Mouse (Mus musculus) cerebellum, adult 11-12 months (tissue): ENCODE results near the gene Adamtsl1.

Experiments used
- DNase-seq: peaks from one replicate; pipeline ENCODE4 v3.0.0; 2022

Gene Adamtsl1

DNA sequence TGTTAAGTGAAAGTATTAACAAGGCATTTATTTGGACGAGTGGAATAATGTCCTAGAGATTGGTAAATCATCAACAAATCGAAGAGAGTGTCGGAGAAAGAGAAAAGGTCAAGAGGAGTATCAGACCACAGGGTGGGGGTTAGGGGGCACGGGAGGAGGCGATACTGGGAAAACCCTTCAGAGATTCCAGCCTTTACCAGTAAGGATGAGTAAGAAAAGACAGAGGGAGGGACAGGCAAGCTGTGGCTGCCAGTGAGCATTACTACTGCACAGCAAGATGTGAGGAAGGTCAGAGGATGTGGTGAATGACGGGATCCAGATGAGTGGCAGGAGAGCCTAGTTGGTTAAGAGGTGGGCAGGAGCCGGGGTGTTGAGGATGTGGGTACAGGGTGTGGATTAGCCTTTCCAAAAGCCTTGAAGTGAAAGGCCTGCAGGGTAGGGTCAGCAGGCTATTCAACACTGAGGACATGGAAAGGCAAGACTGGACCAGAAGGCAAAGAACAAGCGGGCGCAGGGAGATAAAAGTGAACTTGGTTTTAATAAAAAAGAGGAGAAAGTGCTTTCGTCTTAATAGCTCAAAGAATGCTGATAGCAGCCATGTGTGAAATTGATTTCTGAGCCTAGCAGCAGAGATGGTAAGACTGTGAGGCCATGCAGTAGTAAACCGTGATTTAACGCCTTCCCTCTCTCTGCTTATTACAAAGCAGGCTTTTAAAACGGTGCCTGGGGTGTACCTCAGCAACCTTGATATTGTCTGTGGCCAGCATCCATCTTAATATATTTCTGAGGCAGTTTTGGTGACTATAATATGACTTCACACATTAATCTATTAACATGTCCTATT, 555.1 kb downstream of the Adamtsl1 start:
- DNase-seq = no peak

DNA sequence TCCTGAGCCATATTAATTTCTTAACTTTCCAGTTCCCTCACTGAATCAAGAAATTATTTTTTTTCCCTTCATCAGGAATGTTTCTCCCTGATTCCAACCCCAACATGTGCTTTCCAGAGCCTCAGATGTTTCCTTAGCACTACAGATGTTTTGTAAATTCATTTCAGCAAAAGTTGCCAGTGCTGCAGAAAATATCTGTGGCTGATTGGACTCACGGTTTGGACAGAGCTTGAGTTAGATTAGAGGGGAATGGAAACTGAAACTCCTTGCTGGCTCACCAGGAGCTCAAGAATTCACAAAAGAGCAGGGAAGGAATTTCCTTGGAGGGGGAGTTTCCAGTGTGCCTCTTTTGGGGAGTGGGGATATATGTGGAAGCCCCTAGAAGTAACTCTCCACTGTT, 560.9 kb downstream of the Adamtsl1 start:
- DNase-seq = no peak

DNA sequence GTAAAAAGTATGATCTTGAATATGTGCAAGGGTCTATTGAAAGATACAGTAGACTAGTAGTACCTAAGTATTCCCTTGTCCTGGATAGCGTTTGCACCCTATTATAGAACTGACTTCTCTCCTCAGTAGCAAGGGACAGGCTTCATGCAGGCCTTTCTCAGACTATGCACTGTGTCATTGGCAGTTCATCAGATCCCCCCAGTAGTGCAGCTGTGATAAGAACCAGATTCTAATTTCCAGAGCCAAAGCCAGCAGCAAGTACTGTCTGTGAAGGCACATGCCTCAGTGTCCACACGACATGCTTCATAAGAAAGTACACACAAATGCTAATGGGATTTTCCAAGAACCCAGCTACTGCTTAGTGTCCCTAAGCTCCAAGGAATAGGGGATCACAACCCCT, 563.4 kb downstream of the Adamtsl1 start:
- DNase-seq = no peak

DNA sequence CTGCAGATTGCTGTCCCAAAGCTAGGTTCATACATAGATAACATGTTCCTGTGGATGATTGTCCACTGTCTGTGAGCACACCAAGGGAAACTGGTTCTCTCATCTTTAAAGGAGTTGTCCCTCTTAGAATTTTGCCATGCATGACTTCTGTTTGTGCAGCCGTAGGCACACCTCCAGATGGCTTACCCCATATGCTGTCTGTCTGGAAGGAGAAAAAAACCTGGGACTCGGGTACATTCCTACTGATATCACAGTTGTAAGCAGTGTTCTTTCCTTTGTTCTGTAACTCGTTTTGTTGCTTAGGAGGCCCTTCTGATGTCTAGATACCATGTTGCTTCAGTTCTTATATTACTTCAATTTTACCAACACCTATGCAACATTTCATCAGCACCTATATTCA, 563.9 kb downstream of the Adamtsl1 start:
- no peak for DNase-seq

DNA sequence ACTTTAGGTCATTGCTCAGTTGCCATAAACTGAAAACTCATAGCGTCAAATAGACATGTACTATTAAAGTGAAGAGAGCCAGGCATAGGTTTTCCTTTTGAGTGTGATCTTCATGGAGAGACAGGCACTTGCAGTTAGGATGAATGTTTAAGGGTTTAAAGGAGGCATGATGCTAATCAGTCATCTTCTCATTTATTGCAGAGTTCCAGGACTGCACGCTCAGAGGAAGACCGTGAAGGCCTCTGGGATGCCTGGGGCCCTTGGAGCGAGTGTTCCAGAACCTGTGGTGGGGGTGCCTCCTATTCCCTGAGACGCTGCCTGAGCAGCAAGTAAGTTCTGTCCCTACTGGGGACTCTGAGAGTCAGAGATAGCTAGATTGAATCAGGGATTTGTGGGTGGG, 573.5 kb downstream of the Adamtsl1 start:
- no peak for DNase-seq

DNA sequence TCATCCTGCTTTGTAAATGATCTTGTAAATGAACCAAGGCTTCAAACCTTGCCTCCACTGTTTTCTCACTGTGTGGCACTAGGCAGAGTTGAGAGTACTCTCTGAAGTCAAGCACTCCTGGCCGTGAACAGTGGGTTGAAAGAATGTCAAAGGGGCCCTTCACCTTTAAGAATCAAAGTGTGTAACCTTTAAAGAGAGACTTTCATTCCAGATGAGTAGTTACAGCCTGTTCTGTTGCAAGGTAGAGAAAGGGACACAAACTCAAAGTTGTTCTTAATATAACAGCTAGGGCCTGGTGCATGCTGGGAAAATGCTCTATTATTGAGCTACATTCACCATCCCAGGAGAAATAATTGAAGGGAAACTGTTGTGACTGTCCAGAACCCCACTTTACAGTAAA, 589.2 kb downstream of the Adamtsl1 start:
- no peak for DNase-seq

DNA sequence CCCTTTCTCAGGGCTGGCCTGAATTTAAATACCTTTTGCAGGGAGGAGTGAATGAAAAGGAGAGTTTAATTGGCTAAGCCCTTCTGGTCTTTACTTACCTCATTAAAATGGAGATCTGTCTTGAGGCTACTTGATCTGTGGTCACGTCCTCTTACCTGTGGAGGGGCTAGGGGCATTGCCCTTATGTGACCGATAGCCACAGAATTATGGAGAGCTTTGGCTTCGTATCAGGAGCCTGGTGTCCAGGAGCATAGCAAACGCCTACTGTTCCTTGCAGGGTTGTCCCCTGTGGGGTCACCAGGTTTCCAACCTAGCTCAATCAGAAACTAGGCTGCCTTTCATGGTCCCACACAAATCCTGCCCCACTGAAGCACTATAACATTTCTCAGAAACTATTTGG, 594.4 kb downstream of the Adamtsl1 start:
- DNase-seq = no peak

DNA sequence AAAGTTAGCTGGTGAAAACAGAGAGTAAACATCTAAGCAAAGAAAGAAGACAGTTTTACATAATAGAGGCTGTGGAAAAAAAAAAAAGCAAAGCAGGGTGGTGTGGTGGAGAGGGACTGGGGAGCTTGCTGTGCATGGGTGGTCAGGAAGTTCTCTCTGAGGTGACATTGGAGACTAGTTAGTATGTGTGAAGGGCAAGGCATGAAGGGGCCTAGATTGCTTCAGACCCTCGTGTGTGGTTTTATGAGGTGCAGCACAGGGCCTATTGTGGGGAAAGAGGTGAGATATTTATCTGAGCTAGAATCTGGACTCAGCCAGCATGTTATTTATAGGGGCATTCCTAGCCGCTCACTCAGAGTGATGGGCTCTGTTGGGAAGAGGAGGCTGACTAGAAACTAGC, 605.1 kb downstream of the Adamtsl1 start:
- no peak for DNase-seq

DNA sequence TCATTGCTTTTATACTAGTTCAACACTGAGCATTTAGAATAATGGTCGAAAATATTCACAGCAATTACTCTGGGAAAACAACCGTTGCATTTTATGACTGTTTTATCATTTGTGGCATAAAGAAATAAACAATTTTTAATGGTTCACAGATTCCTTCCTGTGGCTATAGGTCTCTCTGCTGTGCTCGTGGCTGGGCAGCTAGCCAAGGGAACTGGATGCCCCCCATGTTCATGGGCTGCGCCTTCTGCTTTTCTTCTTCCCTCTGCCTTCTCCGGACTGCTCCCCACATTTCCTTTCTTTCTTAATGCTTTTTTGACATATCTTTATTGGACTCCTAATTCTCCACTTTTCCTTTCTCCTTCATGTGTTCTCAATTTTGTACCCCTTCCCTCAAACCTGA, 608.5 kb downstream of the Adamtsl1 start:
- DNase-seq = no peak

DNA sequence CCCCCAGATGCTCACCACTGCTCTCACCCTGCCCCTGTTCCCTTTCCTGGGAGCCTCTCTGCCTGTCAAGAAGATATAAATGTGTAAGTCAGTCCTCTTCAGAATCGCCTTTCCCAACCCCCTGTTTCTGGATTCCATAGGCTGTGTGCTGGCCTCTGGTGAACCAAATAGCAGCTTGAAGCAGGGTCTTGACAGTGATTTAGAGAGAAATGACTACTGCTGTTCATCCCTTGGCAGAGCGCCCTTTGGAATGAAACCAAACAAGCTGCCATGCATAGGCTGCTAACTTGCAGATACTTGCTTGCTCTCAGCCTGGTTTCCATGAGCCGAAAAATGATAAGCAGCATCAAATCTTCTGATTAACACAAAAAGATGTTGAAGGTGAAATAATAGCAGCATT, 610.4 kb downstream of the Adamtsl1 start:
- peak; percentile 27 for DNase-seq

DNA sequence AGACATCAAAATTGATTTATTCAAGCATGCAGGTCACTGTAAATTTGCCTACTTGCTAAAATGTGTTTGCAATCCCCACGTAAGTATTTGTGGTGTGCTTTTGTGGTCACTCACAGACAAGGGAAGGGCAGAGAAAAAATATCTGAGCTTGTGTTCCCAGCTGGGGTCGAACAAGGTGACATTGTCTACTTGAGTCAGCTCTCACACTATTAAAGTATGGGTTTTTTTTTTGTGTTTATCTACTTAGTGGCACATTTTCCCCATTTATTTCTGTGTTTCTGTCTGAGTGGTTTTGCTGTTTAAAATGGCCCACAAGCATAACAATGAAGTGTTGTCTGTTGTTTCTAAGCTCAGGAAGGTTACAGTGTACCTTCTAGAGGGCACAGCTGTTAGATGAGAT, 612.7 kb downstream of the Adamtsl1 start:
- DNase-seq = no peak

DNA sequence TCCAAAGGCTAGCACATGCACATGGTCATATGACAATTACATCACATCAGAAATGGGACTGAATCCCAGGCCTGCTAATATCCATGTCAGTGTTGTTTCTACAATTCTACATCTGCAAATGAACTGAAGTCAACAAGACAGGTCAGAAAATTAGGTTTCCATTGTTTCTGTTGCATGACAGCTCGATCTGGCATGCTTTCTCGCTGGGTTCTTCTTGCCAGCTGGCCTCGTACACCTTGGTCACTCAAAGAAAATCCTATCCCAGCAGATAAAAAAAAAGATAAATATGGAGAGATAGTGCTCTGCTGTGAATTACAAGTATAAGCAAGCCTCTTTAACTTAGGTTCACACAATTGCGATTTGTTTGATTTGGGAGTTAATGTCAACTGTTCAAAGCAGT, 644.6 kb downstream of the Adamtsl1 start:
- DNase-seq = no peak

DNA sequence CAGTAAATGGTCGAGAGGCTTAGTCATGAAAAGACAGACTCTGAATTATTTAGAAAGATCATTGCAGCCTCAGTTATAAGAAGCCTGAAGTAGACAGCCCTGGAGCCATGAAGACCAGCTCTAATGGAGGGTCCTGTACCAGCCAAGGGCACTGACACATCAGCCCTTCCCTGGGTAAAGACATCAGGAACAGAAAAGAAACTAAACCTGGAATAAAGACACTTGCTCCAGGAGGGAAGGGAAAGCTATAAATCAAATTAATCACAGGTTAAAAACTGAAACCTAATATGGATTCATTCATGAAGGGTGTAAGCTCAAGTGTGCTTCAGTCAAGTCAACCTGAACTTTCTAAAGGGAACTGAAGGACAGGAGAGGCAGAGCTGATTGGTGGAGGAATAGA, 645.4 kb downstream of the Adamtsl1 start:
- DNase-seq = no peak

DNA sequence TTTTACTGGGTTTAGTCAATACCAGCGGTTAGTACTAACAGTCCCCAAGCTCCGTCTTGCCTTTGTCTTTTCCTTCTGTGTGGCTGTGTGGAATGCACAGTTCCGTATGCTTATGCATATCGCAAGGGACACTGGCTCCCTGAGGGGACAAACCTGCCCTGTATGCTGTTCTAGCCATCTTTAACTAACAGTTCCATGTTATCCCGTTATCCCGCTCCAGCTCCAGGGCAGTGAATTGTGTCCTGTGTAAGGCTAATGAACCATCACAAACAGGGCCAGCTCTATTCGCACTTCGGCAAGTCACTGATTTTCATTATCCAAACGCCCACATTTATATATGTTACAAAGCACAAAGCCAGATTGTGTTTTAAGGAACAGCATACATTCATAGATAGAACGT, 656.8 kb downstream of the Adamtsl1 start:
- no peak for DNase-seq

DNA sequence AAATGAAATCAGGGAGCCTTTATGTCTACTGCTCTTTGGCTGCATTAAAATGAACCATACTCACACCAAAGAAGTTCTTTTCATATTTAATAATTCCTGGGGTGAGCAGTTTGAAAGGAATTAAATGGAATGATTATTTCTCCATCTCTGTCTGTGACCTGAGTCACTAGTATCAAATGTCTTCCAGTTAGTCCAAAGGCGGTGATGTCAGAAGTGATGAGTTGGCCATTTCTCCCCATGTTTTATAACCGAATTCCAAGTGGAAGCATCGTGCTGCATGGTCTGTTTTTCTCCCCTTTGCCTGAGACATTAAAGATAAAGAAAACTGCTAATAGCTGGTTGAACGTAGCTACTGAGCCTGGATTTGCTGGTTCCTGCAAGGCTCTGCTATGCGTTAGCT, 657.5 kb downstream of the Adamtsl1 start:
- DNase-seq = no peak

DNA sequence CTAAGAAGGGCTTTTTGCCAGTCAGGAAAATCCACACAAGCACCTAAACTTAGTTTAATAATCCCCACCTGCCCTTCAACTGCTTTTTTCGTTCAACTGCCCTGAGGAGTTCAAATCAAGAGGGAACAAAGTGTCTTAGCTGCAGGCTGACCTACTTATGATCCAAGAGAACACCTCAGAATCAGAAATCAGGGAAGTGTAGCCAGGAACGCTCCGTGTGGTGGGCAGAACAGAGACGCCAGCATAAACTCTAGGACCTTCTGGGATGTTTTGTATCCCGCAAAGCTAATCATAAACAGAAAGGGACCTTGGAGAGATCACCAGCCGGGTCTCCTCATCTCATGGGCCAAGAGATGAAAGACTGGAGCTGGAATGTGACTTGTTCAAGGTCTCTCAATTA, 663.5 kb downstream of the Adamtsl1 start:
- DNase-seq = no peak

DNA sequence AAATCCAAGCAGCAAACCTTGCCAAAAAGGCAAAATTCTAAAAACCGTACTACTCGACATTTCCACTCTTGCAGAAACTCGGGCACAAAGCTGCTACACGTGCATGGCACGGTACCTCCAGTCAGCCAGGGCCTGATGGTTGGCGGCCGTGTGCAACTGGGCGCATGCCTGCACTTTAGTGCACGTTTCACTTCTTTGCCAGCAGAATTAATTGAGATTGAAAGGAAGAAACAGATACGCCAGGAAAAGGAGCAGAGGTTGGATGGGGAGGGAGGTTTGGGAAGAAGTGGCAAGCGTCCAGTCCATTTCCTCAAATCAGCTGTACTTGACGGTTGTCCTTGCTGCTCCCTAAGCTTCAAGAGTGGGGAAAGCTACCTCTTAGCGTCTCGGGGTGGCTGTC, 664.1 kb downstream of the Adamtsl1 start:
- no peak for DNase-seq

DNA sequence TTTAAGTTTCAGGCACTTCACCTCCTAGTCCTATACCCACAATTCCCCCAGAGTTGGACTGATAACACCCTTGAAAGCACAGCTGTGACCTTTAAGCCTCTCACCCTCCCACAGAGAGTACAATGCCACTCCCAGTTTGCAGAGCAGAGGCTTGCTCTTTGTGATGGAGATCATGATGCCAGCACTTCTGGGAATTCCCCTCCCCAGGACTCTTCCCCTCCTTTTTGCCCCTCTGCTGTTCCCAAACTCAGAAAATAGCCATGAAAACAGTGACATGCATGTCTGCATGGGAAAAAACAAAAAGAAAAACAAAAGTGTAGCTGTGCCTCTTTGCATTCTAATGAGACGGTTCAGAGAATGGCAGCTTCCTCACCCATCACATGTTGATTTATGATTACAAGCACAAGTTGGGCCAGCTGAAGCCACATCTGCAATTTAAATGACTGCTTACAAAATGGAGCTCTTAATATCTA, 669.8 kb downstream of the Adamtsl1 start:
- DNase-seq = no peak

DNA sequence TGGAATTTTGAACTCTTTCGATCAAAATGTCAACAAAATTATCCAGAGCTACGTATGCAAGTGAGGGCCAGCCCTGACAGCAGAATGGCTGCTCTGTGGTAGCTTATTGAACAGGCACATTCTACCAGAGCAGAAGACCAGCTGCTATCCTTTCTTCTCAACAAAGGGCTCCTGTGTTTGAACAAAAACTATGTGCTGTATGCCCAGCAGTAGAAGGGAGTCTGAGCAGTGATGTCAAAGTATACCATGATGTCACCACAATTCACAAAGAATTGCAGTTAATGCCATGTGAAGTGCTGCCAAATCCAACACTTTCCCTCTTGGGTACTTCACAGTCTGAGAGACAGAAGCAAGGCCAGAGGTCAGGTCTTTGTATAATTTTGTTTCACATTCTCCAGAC, 675.9 kb downstream of the Adamtsl1 start:
- DNase-seq = no peak

DNA sequence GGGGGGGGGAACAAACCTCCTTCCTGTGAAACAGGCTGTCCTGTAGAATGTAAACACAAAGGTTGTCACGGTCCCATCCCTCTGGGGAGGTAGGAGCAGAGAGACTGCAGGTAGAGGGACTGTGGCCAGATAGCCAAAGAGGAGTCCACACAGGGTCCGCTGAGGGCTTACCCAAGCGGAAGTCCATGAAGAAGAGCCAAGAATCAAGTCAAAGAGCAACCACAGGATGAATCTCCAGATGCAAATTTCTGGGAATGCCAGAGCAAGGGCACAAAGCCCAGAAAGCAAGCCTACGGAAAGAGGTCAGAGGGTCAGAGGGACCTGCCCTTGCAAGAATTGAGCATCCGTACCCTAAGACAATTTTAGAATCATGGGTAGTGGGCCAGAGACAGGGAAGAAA, 677.2 kb downstream of the Adamtsl1 start:
- DNase-seq = no peak

DNA sequence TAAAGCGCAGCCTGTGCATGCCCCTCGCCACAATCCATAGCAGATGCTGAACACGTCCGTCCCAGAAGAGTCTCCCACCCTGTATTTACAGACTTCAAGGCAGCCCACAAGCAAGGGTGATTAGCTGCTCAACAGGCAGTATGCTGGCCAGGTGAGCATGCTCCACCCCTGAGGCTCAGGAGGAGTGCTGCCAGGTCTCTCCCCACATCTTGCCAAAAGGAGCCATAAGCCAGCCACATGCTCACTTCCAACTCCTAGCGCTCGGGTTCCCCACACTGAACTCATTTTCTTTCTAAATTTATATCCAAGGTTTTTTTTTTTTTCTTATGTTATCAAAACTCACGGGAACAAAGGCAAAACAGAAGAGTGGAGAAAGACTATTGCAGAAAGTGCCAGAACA, 687.8 kb downstream of the Adamtsl1 start:
- DNase-seq = peak; percentile 30

DNA sequence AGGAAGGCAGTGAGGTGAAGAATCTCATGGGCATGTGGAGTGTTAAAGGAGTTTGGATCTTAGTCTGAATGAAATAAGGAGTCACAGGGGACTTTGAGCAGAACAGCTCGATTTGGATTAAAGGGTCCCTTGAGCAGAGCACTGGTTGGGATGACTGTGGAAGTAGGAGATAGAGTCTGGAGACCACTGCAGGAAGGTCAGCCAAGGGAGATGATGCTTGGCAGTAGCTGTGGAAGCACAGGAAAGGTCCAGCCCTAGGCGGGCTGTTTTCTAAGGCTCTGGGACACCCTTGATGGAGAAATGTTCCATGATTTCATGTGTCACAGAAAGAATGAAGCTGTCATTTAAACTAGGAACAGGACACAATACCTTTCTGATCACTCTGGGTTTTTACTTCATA, 689.3 kb downstream of the Adamtsl1 start:
- no peak for DNase-seq

DNA sequence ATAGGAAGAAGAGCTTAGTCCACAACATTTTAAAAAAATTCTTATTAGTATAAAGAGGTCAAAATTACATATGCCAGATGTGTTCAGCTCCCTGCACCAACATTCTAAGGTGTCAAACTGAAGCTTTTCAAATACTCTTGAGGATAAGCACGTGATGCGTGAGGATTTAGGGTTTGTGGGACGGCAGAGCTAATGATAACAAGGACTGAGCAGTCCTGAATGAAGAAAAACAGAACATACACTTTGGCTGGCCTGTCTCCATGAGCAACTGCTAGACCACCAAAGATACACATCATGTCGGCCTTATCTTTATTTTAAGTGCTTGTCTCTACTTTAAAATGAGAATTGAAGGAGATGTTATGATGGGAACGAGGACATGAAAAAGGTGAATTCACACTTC, 710.9 kb downstream of the Adamtsl1 start:
- DNase-seq = no peak

DNA sequence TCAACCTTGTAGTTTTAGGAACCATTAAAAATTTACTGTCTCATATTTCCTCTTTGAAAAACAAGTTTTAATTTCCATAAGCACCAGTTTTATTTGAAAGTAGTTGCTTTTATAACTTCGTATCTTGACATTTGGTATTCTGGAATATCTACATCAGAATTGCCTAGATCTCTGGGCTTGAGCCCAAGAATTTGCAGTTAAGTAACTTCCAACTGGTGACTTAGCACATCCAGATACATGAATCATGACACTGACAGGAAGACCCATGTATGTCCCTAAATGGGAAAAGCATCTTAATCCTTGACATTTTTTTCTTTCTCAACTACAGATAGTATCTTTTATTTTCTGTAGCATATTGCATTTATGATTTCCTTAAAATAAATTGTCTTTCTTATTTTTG, 713.1 kb downstream of the Adamtsl1 start:
- DNase-seq = no peak

DNA sequence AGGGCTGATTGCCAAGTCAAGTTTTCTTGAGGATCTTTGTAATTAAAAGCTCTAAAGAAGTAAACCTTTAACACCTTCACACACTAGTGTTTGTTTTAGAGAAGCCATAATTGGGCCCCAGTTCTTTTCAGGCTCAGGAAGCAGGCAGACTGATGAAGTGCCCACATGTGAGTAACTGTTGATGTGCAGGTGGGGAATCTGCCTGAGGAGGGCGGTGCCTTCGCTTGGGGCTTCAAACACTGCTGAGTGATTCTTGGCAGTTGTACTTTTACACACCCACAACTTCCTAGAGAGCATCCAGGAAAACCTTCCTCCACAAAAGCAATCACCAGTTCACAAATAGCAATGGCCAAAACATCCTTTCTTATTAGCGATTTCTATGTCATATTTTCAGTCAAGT, 719.2 kb downstream of the Adamtsl1 start:
- no peak for DNase-seq
